Mouse (Mus musculus) layer of hippocampus, postnatal 25 days (tissue): Measurements from ENCODE around the gene Osbpl7. TPM values are rescaled to one million over a fixed set of nuclear protein-coding genes. Genes with fewer than 3 reads are reported as not detected.

Experiments
- microRNA-seq, 2 experiments: library from miRNA; unstranded; fragments of <30 nt; microRNA quantifications; one replicate each; pipeline ENCODE4 v1.2.0; 2021
- total RNA-seq, 2 experiments: library from RNA; stranded (reverse); gene quantifications; 2 replicates each; pipeline ENCODE4 v1.2.3; 2021

Osbpl7 gene
- total RNA-seq, 2 experiments from 2014 or later, result 15.8 to 16.5 TPM

Small RNAs within 50 kb of the gene (microRNA-seq; reads per million reads assigned to microRNA genes)
- gene Mir8103, result 0.92 to 1.00 reads per million in 2 experiments

Other genes starting within 250 kb of the Osbpl7 start
- 100 to 1,000 TPM; 215 to 234 TPM for gene Nfe2l1, start 220.7 kb upstream of the Osbpl7 start, total RNA-seq
- gene Copz2, start 200.8 kb upstream of the Osbpl7 start, total RNA-seq, result 1 to 10 TPM; 6.5 to 6.8 TPM
- 10 to 100 TPM; 35.8 to 37.2 TPM for gene Cdk5rap3, start 134.1 kb upstream of the Osbpl7 start, total RNA-seq
- not detected for gene Prr15l, start 122.5 kb upstream of the Osbpl7 start, total RNA-seq
- 10 to 100 TPM; 35.1 to 37.9 TPM for gene Pnpo, start 106.6 kb upstream of the Osbpl7 start, total RNA-seq
- gene Sp2, start 67.7 kb upstream of the Osbpl7 start, total RNA-seq, result 10 to 100 TPM; 12.8 to 15.0 TPM
- 1 to 10 TPM in 1 of 2 experiments, under 1 TPM in 1; 0.86 to 1.8 TPM for gene Sp6, start 37.2 kb upstream of the Osbpl7 start, total RNA-seq
- 1 to 10 TPM; 4.0 to 4.2 TPM for gene Scrn2, start 20.7 kb upstream of the Osbpl7 start, total RNA-seq
- gene Lrrc46, start 9.2 kb upstream of the Osbpl7 start, total RNA-seq, result 1 to 10 TPM in 1 of 2 experiments, under 1 TPM in 1; 0.74 to 1.0 TPM
- gene Mrpl10, start 9.1 kb upstream of the Osbpl7 start, total RNA-seq, result 10 to 100 TPM; 76.3 to 83.6 TPM
- gene Tbx21, start 64.7 kb downstream of the Osbpl7 start, total RNA-seq, result under 1 TPM in 1 of 2 experiments, not detected in 1; 0.10 TPM
- 10 to 100 TPM; 75.8 to 82.0 TPM for gene Tbkbp1, start 100.9 kb downstream of the Osbpl7 start, total RNA-seq
- 100 to 1,000 TPM; 123 to 130 TPM for gene Kpnb1, start 137.3 kb downstream of the Osbpl7 start, total RNA-seq
- 100 to 1,000 TPM; 130 to 144 TPM for gene Npepps, start 230.0 kb downstream of the Osbpl7 start, total RNA-seq